Mouse (Mus musculus) neural tube, embryonic 15.5 days (tissue): ENCODE data around the gene Zfp94. TPM values are rescaled to one million over a fixed set of nuclear protein-coding genes. Genes with fewer than 3 reads are reported as not detected.

ENCODE experiments used
- ATAC-seq: fragments of 200-750 bp; cut with Nextera tagmentation; 2 replicates; pipeline ENCODE4 v1.8.0; 2017; ENCODE audit warnings: mild to moderate bottlenecking, moderate TSS enrichment, moderate library complexity; ENCODE audit not compliant: low FRiP score
- H3K27ac ChIP-seq: fragments of 300-500 bp; sonication (generic); replicated peaks from 2 replicates; pipeline ENCODE4 v1.5.1; 2015; ENCODE audit warnings: mild to moderate bottlenecking, inconsistent platforms
- H3K27me3 ChIP-seq: fragments of 300-500 bp; sonication (generic); replicated peaks from 2 replicates; pipeline ENCODE4 v1.6.1; 2015; ENCODE audit warnings: inconsistent platforms
- H3K36me3 ChIP-seq: fragments of 300-500 bp; sonication (generic); 2 replicates; pipeline ENCODE4 v1.6.1; 2015; ENCODE audit warnings: inconsistent platforms
- H3K4me1 ChIP-seq: fragments of 300-500 bp; sonication (generic); 2 replicates; pipeline ENCODE4 v1.6.1; 2015; ENCODE audit warnings: inconsistent platforms
- H3K4me2 ChIP-seq: fragments of 300-500 bp; sonication (generic); 2 replicates; pipeline ENCODE4 v1.6.1; 2015; ENCODE audit warnings: inconsistent platforms, mild to moderate bottlenecking, moderate library complexity
- H3K4me3 ChIP-seq: fragments of 300-500 bp; sonication (generic); replicated peaks from 2 replicates; pipeline ENCODE4 v1.5.1; 2015; ENCODE audit warnings: mild to moderate bottlenecking, inconsistent platforms
- H3K9ac ChIP-seq: fragments of 300-500 bp; sonication (generic); replicated peaks from 2 replicates; pipeline ENCODE4 v1.6.1; 2015; ENCODE audit warnings: mild to moderate bottlenecking, inconsistent platforms
- H3K9me3 ChIP-seq: fragments of 300-500 bp; sonication (generic); replicated peaks from 2 replicates; pipeline ENCODE4 v1.6.1; 2016; ENCODE audit warnings: inconsistent platforms
- WGBS: fragments of 180-500 bp; shearing (Covaris S2); methylation state at CpG from one replicate; pipeline ENCODE4 v1.1.7; 2015; ENCODE audit warnings: mixed read lengths; 5-methylcytosine and 5-hydroxymethylcytosine counted together
- polyA plus RNA-seq: library from polyadenylated mRNA; unstranded; fragments of >200 nt; fragmentation: Nextera tagmentation; extraction: Ambion mirVana; gene quantifications from 2 replicates; pipeline ENCODE4 v1.2.1, GENCODE M21; 2015

Zfp94 gene
- polyA plus RNA-seq, 1 experiment from 2014 or later = 20.2 TPM

DNA sequence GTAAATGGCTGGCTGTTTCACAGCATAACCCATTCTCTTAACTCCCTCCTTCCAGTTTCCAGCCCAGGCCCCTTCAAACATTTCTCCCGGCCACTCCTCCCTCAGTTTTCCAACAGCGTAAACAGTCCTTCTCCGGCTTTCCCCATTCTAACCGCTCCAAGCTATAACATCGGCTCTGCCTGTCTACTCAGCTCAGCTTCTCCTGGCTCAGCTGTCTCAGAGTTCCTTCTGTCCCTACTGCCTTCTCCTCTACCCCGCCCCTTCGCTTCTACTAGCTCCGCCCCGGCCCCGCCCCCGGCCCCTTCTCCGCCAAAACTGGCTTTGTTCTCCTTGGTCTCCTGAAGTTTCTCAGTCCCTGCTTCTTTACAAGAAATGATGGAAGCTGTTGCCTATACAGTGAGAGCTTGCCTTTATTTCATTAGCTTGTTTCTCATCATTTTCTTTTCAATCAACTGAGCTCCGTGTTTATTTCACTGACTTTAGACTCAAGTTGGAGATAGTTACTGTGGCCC is 15.6 kb downstream of the Zfp94 start, which contains the start of gene Zfp61:
Gene Zfp61, minus strand, starts transcription at position 462 of the 512 bp plus-strand sequence.
- peak; percentile 17; the same call in 1 of the 2 replicates for ATAC-seq
- H3K9ac ChIP-seq = 0 out of 2 replicates have a peak within 1 kb of the TSS, but pooled peaks have one; percentile 14
- H3K27ac ChIP-seq = peak within 1 kb of the TSS; percentile 88

DNA sequence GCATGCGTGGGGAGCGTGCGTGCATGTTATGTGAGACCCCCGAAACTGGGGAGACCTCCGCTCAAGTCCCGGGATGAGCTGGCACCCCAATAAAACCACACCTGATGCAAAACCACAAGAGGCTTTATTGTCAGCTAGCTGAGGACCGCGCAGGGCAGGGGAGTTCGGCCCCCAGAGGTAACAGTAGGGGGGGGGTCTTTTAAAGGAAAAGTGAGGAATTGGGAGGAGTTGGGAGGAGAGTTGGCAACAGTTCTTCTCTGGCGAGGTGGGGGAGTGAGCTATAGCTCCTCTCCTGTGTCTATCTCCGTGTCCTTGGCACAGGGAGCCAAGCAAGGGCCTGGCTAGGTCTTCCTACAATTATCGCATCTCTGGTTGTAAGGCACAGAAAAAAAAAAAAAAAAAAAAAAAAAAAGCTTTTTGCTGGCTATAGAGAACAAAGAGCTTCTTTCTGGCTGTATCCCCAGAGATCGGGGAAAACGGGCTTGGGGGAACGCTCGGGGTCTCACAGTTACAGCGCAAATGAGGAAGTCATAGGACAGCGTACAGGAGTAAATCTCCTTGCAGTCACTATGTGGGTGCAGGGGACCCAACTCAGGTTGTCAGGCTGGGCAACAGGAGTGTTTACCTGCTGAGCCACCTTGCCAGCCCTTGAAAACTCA is 16.5 kb downstream of the Zfp94 start:
- Histone ChIP-seq H3K9ac (peak overlapping the region; percentile 64), H3K36me3 (peaks cover 45% of the 10 kb centered on the region), H3K4me2 (peak overlapping the region; percentile 91), H3K4me3 (peak overlapping the region; percentile 69), H3K27me3 (no peaks in the 10 kb centered on the region), H3K27ac (peak overlapping the region; percentile 88), H3K4me1 (peaks cover 27% of the 10 kb centered on the region), H3K9me3 (no peaks in the 10 kb centered on the region)
- under 1% methylated on average over 18 of the region's 18 CpGs for WGBS
- peak; percentile 36 for ATAC-seq

More for the DNA sequence above, 15.6 kb downstream of the Zfp94 start, which contains the start of gene Zfp61:
- H3K36me3 ChIP-seq = peaks cover 40% of the 10 kb centered on the region
- peak within 1 kb of the TSS; percentile 91 for H3K4me2 ChIP-seq
- peak within 1 kb of the TSS; percentile 69 for H3K4me3 ChIP-seq
- WGBS = 1% methylated on average over 13 of the region's 13 CpGs
- H3K9me3 ChIP-seq = no peaks in the 10 kb centered on the region
- H3K27me3 ChIP-seq = no peaks in the 10 kb centered on the region
- peaks cover 27% of the 10 kb centered on the region for H3K4me1 ChIP-seq

DNA sequence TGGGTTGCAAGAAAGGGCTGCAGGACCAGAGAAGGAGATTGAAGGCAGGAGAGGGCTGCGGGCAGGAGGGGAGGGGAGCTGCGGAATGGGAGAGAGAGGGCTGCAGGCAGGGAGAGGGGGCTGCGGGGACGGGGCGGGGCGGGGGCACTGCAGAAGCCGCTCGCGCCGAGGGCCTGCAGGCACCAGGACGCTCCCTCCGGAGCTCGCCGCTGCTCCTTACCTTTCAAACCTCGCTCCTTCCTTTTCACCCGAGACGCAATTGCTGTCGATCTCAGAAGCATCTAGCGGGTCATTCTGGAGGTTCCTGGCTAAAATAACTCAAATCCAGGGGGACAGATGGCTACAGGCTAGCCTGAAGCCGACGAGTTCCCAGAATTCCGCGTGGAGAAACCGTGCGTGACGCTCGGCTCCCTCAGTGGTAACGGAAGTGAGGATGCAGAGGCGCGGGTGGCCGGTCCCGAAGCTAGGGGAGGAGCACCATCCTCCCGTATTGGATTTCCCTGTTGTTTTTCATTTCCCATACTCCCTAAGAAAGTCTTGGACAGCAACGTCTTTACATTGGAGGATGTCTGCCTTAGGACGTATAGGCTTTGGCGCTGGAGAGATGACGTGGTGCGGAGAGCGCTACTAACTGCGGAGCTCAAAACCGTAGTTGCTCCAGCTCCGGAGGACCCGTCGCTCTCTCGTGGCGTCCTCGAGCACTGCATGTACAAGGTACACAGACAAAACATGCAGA is 17.3 kb downstream of the Zfp94 start:
- Histone ChIP-seq H3K4me1 (peaks cover 27% of the 10 kb centered on the region), H3K27me3 (no peaks in the 10 kb centered on the region), H3K9ac (peak overlapping the region; percentile 64), H3K27ac (peak overlapping the region; percentile 88), H3K36me3 (peaks cover 53% of the 10 kb centered on the region), H3K4me2 (peak overlapping the region; percentile 91), H3K9me3 (no peaks in the 10 kb centered on the region), H3K4me3 (peak overlapping the region; percentile 69)
- under 1% methylated on average over 44 of the region's 47 CpGs for WGBS
- peak; percentile 93 for ATAC-seq

DNA sequence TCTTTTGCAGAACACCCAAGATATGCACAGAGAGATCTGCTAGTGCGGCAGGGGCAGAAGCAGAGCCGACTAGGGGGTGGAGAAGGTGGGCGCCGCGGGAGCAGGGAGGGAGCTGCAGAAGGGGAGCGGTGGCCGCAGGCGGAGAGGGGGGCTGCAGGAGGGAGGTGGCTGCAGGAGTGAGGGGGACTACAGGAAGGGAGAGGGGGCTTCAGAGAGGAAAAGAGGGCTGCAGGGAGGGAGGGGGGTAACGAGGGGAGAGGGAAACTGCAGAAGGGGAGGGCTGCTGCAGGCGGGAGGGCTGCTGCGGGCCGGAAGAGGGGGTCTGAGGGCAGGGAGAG is 17.9 kb downstream of the Zfp94 start:
- Histone ChIP-seq H3K4me1 (peaks cover 27% of the 10 kb centered on the region), H3K9ac (peak overlapping the region; percentile 64), H3K4me3 (peak overlapping the region; percentile 69), H3K27me3 (no peaks in the 10 kb centered on the region), H3K27ac (peak overlapping the region; percentile 88), H3K4me2 (peak overlapping the region; percentile 91), H3K36me3 (peaks cover 54% of the 10 kb centered on the region), H3K9me3 (no peaks in the 10 kb centered on the region)
- peak; percentile 40 for ATAC-seq
- under 1% methylated on average over 12 of the region's 12 CpGs for WGBS

DNA sequence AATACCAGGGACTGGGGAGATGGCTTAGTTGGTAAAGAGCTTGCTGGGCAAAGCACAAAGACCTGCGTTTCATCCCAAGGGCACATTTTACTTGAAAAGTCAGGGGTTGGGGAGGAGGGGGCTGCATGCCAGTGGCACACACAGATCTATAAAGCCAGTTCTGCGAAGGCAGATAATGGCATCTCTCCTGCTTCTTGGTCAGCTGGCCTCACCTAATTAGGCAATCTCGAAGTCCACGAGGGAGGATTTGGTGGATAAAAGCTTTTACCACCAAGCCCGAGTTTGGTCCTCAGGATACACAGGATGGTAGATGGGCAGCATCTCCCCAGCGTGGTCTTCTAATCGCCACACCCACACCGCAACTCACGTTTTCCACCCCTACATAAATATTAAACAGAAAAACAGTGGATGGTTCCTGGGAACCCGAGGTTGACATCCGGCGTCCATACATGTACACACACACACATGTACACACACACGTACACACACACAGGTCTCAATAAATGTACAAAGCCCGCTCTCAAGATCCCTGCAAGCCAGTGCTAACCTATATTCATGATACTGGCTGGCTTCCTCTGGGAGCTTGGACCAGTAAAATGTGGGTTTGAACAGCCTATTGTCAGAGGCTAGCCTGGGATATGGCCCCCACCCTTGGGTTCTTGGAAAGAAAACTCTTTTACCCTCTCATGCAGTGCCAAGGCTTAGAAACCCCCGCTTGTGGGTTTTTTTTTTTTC is 18.9 kb downstream of the Zfp94 start:
- peaks cover 54% of the 10 kb centered on the region for H3K36me3 ChIP-seq
- peaks cover 27% of the 10 kb centered on the region for H3K4me1 ChIP-seq
- ATAC-seq = no peak
- no peaks in the 10 kb centered on the region for H3K27me3 ChIP-seq
- H3K4me3 ChIP-seq = peak overlapping the region; percentile 69
- H3K9me3 ChIP-seq = no peaks in the 10 kb centered on the region
- H3K27ac ChIP-seq = no peak overlapping the region
- peak overlapping the region; percentile 91 for H3K4me2 ChIP-seq
- 92% methylated on average over 15 of the region's 15 CpGs for WGBS
- H3K9ac ChIP-seq = peak overlapping the region; percentile 64

DNA sequence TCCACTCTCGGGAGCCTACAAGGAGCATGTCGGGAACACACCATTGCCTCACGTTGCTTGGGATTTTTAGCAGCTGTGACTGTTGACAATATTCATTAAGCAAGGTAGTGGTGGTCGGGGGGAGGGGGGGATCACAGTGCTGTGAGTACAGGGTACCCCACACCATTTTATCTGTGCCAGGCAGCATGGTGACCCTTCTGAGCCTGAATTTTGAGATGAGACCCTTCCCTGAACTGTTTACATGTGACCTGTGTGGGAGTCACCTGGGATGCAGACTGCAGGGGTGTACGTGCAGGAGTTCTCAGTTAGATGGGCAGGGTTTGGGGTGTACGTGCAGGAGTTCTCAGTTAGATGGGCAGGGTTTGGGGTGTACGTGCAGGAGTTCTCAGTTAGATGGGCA is 20.1 kb downstream of the Zfp94 start:
- no peak for ATAC-seq
- Histone ChIP-seq H3K27me3 (no peaks in the 10 kb centered on the region), H3K4me2 (no peak overlapping the region), H3K4me3 (no peak overlapping the region), H3K9me3 (no peaks in the 10 kb centered on the region), H3K27ac (no peak overlapping the region), H3K36me3 (peaks cover 55% of the 10 kb centered on the region), H3K4me1 (peaks cover 27% of the 10 kb centered on the region), H3K9ac (no peak overlapping the region)
- WGBS = 96% methylated on average over 7 of the region's 7 CpGs

DNA sequence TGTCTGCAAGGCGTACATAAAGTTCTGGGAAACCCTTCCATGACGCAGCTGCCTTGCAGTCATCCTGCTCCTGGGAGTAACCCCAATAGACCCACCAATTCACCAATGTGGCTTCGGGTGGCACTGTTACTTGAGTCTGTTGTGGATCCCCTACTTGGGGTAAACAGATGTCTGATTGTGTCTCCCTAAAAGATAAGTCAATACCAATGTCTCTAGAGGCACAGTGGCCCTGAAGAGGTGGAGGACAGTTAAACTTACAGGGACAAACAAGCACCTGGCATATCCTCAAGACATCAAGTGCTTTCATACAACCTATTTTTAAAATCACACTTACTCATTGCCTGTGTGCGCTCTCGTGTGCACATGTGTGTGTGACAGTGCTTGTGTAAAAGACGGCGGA is 21.1 kb downstream of the Zfp94 start:
- WGBS = 97% methylated on average over 7 of the region's 7 CpGs
- Histone ChIP-seq H3K4me1 (peaks cover 21% of the 10 kb centered on the region), H3K36me3 (peaks cover 65% of the 10 kb centered on the region), H3K9me3 (no peaks in the 10 kb centered on the region), H3K9ac (no peak overlapping the region), H3K4me2 (no peak overlapping the region), H3K27me3 (no peaks in the 10 kb centered on the region), H3K4me3 (no peak overlapping the region), H3K27ac (no peak overlapping the region)
- ATAC-seq = no peak

DNA sequence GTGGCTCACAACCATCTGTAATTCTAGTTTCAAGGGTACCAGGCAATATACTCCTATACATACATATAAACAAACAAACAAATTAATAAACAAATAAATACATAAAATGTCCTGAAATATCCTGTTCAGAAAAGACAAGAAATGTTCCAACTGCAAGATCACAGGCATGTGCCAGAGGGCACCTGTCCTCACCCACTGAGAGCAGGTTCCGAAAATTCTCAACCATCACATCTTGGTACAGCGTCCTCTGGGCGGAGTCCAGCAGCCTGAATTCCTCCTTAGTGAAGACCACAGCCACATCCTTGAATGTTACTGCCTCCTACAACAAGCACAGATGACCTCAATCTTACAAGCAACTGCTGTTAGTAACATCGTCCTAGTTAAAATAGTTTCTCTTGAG is 21.7 kb downstream of the Zfp94 start:
- Histone ChIP-seq H3K9me3 (no peaks in the 10 kb centered on the region), H3K4me1 (peaks cover 15% of the 10 kb centered on the region), H3K27me3 (no peaks in the 10 kb centered on the region), H3K27ac (no peak overlapping the region), H3K36me3 (peaks cover 71% of the 10 kb centered on the region), H3K9ac (no peak overlapping the region), H3K4me2 (no peak overlapping the region), H3K4me3 (no peak overlapping the region)
- WGBS = 96% methylated on average over 4 of the region's 4 CpGs
- ATAC-seq = no peak

DNA sequence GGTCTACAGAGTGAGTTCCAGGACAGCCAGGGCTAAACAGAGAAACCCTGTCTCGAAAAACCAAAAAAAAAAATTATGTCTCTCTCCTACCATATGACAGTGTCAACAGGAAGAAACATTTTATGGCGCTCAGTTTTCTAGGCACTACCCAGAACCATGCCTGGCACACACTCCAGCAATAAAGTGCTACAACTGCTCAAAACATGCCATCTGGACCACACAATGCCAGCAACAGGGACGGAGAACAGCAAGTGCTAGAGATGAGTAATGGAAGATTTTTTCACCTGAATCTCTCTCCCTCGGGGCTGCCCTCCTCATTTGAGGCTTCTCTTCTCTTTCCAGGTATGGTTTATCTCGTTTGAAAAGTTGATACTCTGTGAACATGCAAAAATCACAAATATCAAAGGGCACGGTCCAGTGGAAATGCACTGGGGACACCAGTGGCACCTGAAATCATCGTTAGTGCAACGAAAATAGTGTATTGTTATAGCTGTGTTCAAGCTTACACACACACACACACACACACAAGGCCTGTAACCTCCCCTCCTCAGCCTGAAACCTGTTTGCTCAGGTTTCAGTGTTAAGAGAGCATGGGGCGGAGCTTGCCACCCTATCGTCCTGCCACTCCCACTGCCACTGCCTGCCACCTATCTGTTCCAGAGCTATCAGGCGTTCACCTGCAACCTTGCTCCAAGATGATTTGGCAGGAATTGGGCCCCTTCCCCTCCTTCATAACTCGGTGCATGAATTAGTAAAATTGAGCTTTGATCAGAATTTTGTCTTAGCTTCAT is 23.2 kb downstream of the Zfp94 start:
- H3K36me3 ChIP-seq = peaks cover 84% of the 10 kb centered on the region

DNA sequence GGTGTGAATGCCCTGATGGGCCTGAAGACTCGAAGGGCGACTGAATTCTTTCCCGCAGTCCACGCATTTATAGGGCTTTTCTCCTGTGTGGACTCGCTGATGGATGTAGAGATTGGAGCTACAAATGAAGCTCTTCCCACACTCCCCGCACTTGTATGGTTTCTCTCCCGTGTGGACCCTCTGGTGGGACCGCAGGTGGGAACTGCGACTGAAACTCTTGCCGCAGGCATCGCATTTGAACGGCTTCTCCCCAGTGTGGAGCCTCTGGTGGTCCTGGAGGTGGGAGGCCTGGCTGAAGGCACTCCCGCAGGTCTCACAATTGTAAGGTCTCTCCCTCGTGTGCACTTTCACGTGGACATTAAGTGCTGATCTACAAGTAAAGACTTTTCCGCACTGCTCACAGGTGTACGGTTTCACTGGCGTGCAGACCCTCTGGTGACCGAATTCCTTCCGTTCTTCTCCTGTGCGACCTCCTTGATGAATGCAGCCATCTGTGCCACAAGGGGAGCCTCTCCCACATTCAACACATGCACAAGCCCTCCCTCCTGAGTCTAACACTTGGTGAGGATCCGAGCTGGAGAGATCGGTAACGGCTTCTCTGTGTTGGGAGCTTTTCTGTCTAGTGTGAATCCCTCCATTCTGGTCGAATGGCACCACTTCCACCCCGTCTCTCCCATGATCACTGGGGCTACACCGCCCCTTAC is 24.9 kb downstream of the Zfp94 start:
- H3K9ac ChIP-seq = no peak overlapping the region
- H3K4me1 ChIP-seq = no peaks in the 10 kb centered on the region
- no peak overlapping the region for H3K27ac ChIP-seq
- no peak overlapping the region for H3K4me2 ChIP-seq
- H3K9me3 ChIP-seq = no peaks in the 10 kb centered on the region
- H3K4me3 ChIP-seq = no peak overlapping the region
- peaks cover 98% of the 10 kb centered on the region for H3K36me3 ChIP-seq
- no peaks in the 10 kb centered on the region for H3K27me3 ChIP-seq
- no peak for ATAC-seq
- 89% methylated on average over 27 of the region's 27 CpGs for WGBS

More for the DNA sequence above, 23.2 kb downstream of the Zfp94 start:
- peaks cover 10% of the 10 kb centered on the region for H3K4me1 ChIP-seq
- no peak overlapping the region for H3K4me2 ChIP-seq
- no peak overlapping the region for H3K9ac ChIP-seq
- WGBS = 90% methylated on average over 12 of the region's 12 CpGs
- ATAC-seq = no peak
- H3K9me3 ChIP-seq = no peaks in the 10 kb centered on the region
- no peak overlapping the region for H3K27ac ChIP-seq
- no peaks in the 10 kb centered on the region for H3K27me3 ChIP-seq
- no peak overlapping the region for H3K4me3 ChIP-seq
